Mouse (Mus musculus) cerebellum, adult 11-12 months (tissue): ENCODE measurements around the gene Olfr1128.
"Not testable (repeated sequence)": the region's sequence is repeated elsewhere in the genome, so short reads cannot be mapped to it uniquely, and the experiment has no call there.

ENCODE experiments used
- DNase-seq: peaks from one replicate; pipeline ENCODE4 v3.0.0; 2022

Gene Olfr1128

GRCm38 (mm10) chr2:87545442-87545841, at the start of gene Olfr1128:
TSS of gene Olfr1128 (minus strand) at chr2:87545542.
- no peak for DNase-seq

- DNase-seq = not testable (repeated sequence)
Observed at GRCm38 (mm10) chr2:87573602-87574001, 28.3 kb upstream of the Olfr1128 start, which contains the start of gene Olfr1129. TSS of gene Olfr1129 (plus strand) at chr2:87573902.

- no peak for DNase-seq
Observed at GRCm38 (mm10) chr2:87534826-87535225, 10.5 kb downstream of the Olfr1128 start.

- no peak for DNase-seq
Observed at GRCm38 (mm10) chr2:87531496-87531895, 13.8 kb downstream of the Olfr1128 start, which contains the start of gene Olfr153. TSS of gene Olfr153 (plus strand) at chr2:87531796.

GRCm38 (mm10) chr2:87525899-87526616, 19.3 kb downstream of the Olfr1128 start:
- not testable (repeated sequence) for DNase-seq

- no peak for DNase-seq
Observed at GRCm38 (mm10) chr2:87520651-87521050, 24.7 kb downstream of the Olfr1128 start.

- DNase-seq = no peak
Observed at GRCm38 (mm10) chr2:87516581-87516980, 28.8 kb downstream of the Olfr1128 start.

- DNase-seq = no peak
Observed at GRCm38 (mm10) chr2:87515457-87516060, 29.8 kb downstream of the Olfr1128 start.

- no peak for DNase-seq
Observed at GRCm38 (mm10) chr2:87515046-87515445, 30.3 kb downstream of the Olfr1128 start.

GRCm38 (mm10) chr2:87506265-87506664, 39.1 kb downstream of the Olfr1128 start, which contains the start of gene Pramel6:
TSS of gene Pramel6 (plus strand) at chr2:87506565.
- DNase-seq = no peak

GRCm38 (mm10) chr2:87496993-87497392, 48.3 kb downstream of the Olfr1128 start, which contains the start of gene Pramel7:
TSS of gene Pramel7 (minus strand) at chr2:87497093.
- DNase-seq = not testable (repeated sequence)
